In genomic region chr9:96948546-96948945, GRCm38 (mm10) we compare ENCODE assay signal across 28 mouse cellular contexts. TPM values are rescaled to one million over a fixed set of nuclear protein-coding genes. Genes with fewer than 3 reads are reported as not detected.
DNase-seq lines count a peak whose midpoint lies in the region; ATAC-seq and TF ChIP-seq lines count a peak whose summit lies in the region.
"Had no signal": no experiment of that assay in that cellular context is flagged by ENCODE, and none has a peak within 500 bp of the region (broad histone marks: within the 10 kb centered on the region; RNA-seq: fewer than 3 reads in every experiment).

No protein-coding gene starts in this region.

- no peak for TF ChIP-seq CTCF in heart, adult 2 months (IDR thresholded peaks at IDR 0.05)

- no peaks in the 10 kb centered on the region for H3K79me2 ChIP-seq in heart, adult 2 months (replicated peaks; ENCODE audit: control insufficient read depth, insufficient read depth, low read length)

- no peak overlapping the region for H3K4me3 ChIP-seq in heart, embryonic 13.5 days
- no peak overlapping the region for H3K4me3 ChIP-seq in heart, adult 2 months
- no peak overlapping the region for H3K4me3 ChIP-seq in hindbrain, embryonic 13.5 days
- H3K4me3 ChIP-seq in hindbrain, embryonic 14.5 days (replicated peaks; ENCODE audit: low read length), result no peak overlapping the region
- H3K4me3 ChIP-seq: embryonic facial prominence, embryonic 15.5 days; forebrain, embryonic 12.5 days; hindbrain, embryonic 15.5 days; kidney, embryonic 15.5 days; midbrain, embryonic 10.5 days; midbrain, embryonic 15.5 days; neural tube, embryonic 15.5 days; stomach, embryonic 15.5 days had no signal

- no peak for DNase-seq in heart, adult 2 months
- DNase-seq in hindbrain, embryonic 14.5 days (ENCODE audit: low spot score), result no peak
- DNase-seq in thymus, postnatal 0 days (ENCODE audit: low spot score), result peak; percentile 88
- peak; percentile 66 for DNase-seq in thymus, postnatal 4 days
- no peak for DNase-seq in cerebellum, adult 11-12 months
- DNase-seq: adrenal gland, postnatal 25 days; cerebellum, adult 18-20 months; cerebellum, postnatal 10 days; forebrain, postnatal 0 days; kidney, adult 18-20 months; kidney, postnatal 25 days; left cerebral cortex, postnatal 4 days; liver; lung, adult 2 months; lung, postnatal 14 days; right cerebral cortex, postnatal 25 days had no signal

- WGBS in heart, embryonic 13.5 days, result 72% methylated on average over 5 of the region's 5 CpGs
- 86% methylated on average over 5 of the region's 5 CpGs for WGBS in heart, adult 2 months
- 88% methylated on average over 5 of the region's 5 CpGs for WGBS in hindbrain, embryonic 13.5 days
- WGBS in hindbrain, embryonic 14.5 days, result 92% methylated on average over 5 of the region's 5 CpGs

- peak overlapping the region; percentile 97 for H3K27ac ChIP-seq in heart, embryonic 13.5 days (replicated peaks)
- no peak overlapping the region for H3K27ac ChIP-seq in heart, adult 2 months
- 0 out of 2 replicates have a peak overlapping the region, but pooled peaks have one; percentile 23 for H3K27ac ChIP-seq in hindbrain, embryonic 13.5 days
- H3K27ac ChIP-seq in hindbrain, embryonic 14.5 days, result no peak overlapping the region
- H3K27ac ChIP-seq: embryonic facial prominence, embryonic 15.5 days; forebrain, embryonic 12.5 days; hindbrain, embryonic 15.5 days; kidney, embryonic 15.5 days; liver, embryonic 14.5 days; midbrain, embryonic 10.5 days; midbrain, embryonic 15.5 days; neural tube, embryonic 15.5 days; stomach, embryonic 15.5 days had no signal

- H3K9ac ChIP-seq in heart, embryonic 13.5 days, result 0 out of 2 replicates have a peak overlapping the region, but pooled peaks have one; percentile 13
- H3K9ac ChIP-seq in heart, adult 2 months (ENCODE audit: low read depth, low read length), result no peak overlapping the region
- no peak overlapping the region for H3K9ac ChIP-seq in hindbrain, embryonic 13.5 days
- no peak overlapping the region for H3K9ac ChIP-seq in hindbrain, embryonic 14.5 days
- H3K9ac ChIP-seq: embryonic facial prominence, embryonic 15.5 days; forebrain, embryonic 12.5 days; forebrain, postnatal 0 days; hindbrain, embryonic 15.5 days; kidney, embryonic 15.5 days; liver, embryonic 14.5 days; midbrain, embryonic 15.5 days; neural tube, embryonic 15.5 days; stomach, embryonic 15.5 days had no signal

- ATAC-seq in heart, embryonic 13.5 days (ENCODE audit: extremely low read depth, insufficient number of reproducible peaks, low FRiP score, low TSS enrichment), result no peak
- ATAC-seq in hindbrain, embryonic 13.5 days (ENCODE audit: low FRiP score), result no peak
- no peak for ATAC-seq in hindbrain, embryonic 14.5 days (ENCODE audit: low FRiP score)
- ATAC-seq: CD4-positive, CD25-positive, alpha-beta regulatory T cell, adult 4 months; forebrain, postnatal 0 days; midbrain, embryonic 15.5 days had no signal

- peaks cover 9% of the 10 kb centered on the region for H3K36me3 ChIP-seq in heart, embryonic 13.5 days
- H3K36me3 ChIP-seq in heart, adult 2 months (ENCODE audit: control insufficient read depth, insufficient read depth, low read length), result no peaks in the 10 kb centered on the region
- H3K36me3 ChIP-seq in hindbrain, embryonic 13.5 days, result peaks cover under 1% of the 10 kb centered on the region; the same call in 1 of the 2 replicates
- no peaks in the 10 kb centered on the region; the same call in 1 of the 2 replicates for H3K36me3 ChIP-seq in hindbrain, embryonic 14.5 days (replicated peaks; ENCODE audit: control insufficient read depth, insufficient read depth)
- H3K36me3 ChIP-seq: embryonic facial prominence, embryonic 15.5 days; hindbrain, embryonic 15.5 days; midbrain, embryonic 15.5 days; neural tube, embryonic 15.5 days; stomach, embryonic 15.5 days had no signal

- TF ChIP-seq EP300 in heart, adult 2 months (IDR thresholded peaks at IDR 0.05; ENCODE audit: insufficient read depth, low read depth, low read length), result no peak

- intact Hi-C loops in heart, adult 2 months (cut with DNase I), result no loop called here

- H3K27me3 ChIP-seq in heart, embryonic 13.5 days (replicated peaks), result no peaks in the 10 kb centered on the region
- no peaks in the 10 kb centered on the region for H3K27me3 ChIP-seq in heart, adult 2 months (ENCODE audit: control insufficient read depth, insufficient read depth, low read length)
- H3K27me3 ChIP-seq in hindbrain, embryonic 13.5 days, result no peaks in the 10 kb centered on the region
- no peaks in the 10 kb centered on the region for H3K27me3 ChIP-seq in hindbrain, embryonic 14.5 days (ENCODE audit: control insufficient read depth, insufficient read depth, low read length)
- H3K27me3 ChIP-seq: embryonic facial prominence, embryonic 15.5 days; forebrain, embryonic 12.5 days; hindbrain, embryonic 15.5 days; midbrain, embryonic 15.5 days; neural tube, embryonic 15.5 days; stomach, embryonic 15.5 days had no signal

- no peaks in the 10 kb centered on the region for H3K9me3 ChIP-seq in heart, embryonic 13.5 days
- H3K9me3 ChIP-seq in hindbrain, embryonic 13.5 days, result no peaks in the 10 kb centered on the region
- H3K9me3 ChIP-seq in hindbrain, embryonic 14.5 days (ENCODE audit: control insufficient read depth, low read length), result no peaks in the 10 kb centered on the region
- H3K9me3 ChIP-seq: embryonic facial prominence, embryonic 15.5 days; forebrain, embryonic 12.5 days; hindbrain, embryonic 15.5 days; kidney, embryonic 15.5 days; midbrain, embryonic 10.5 days; midbrain, embryonic 15.5 days; neural tube, embryonic 15.5 days; stomach, embryonic 15.5 days had no signal

- no peak overlapping the region for H3K4me2 ChIP-seq in heart, embryonic 13.5 days
- no peak overlapping the region for H3K4me2 ChIP-seq in hindbrain, embryonic 13.5 days
- no peak overlapping the region for H3K4me2 ChIP-seq in hindbrain, embryonic 14.5 days (replicated peaks)
- H3K4me2 ChIP-seq: embryonic facial prominence, embryonic 15.5 days; forebrain, embryonic 12.5 days; hindbrain, embryonic 15.5 days; kidney, embryonic 15.5 days; midbrain, embryonic 15.5 days; neural tube, embryonic 15.5 days; stomach, embryonic 15.5 days had no signal

- H3K4me1 ChIP-seq in heart, embryonic 13.5 days, result peaks cover 75% of the 10 kb centered on the region
- peaks cover 9% of the 10 kb centered on the region; the same call in 1 of the 2 replicates for H3K4me1 ChIP-seq in heart, adult 2 months (ENCODE audit: control insufficient read depth, insufficient read depth, low read length)
- H3K4me1 ChIP-seq in hindbrain, embryonic 13.5 days (replicated peaks), result peaks cover 44% of the 10 kb centered on the region
- peaks cover 14% of the 10 kb centered on the region for H3K4me1 ChIP-seq in hindbrain, embryonic 14.5 days (replicated peaks; ENCODE audit: control insufficient read depth, insufficient read depth, low read length)
- H3K4me1 ChIP-seq: embryonic facial prominence, embryonic 15.5 days; midbrain, embryonic 15.5 days had no signal

- no peak for TF ChIP-seq POLR2A in heart, adult 2 months (IDR thresholded peaks at IDR 0.05; ENCODE audit: insufficient read depth, low read depth, low read length)

RNA-seq across cellular contexts. Expression of gene Pxylp1, which starts 56.1 kb away (rescaled TPM):
- 29.5 and 33.3 TPM in 2 replicates for polyA plus RNA-seq in heart, embryonic 13.5 days (2015; fragmentation: Nextera tagmentation; extraction: Ambion mirVana)
- total RNA-seq in heart, adult 2 months (2021), result 10 to 100 TPM; 16.3 to 16.9 TPM
- 6.5 and 9.5 TPM in 2 replicates for polyA plus RNA-seq in heart, adult 2 months (2012; rRNA removed)
- 55.7 and 57.4 TPM in 2 replicates for polyA plus RNA-seq in hindbrain, embryonic 13.5 days (2015; fragmentation: Nextera tagmentation; extraction: Ambion mirVana)
- polyA plus RNA-seq in hindbrain, embryonic 14.5 days (2014; fragmentation: Nextera tagmentation; extraction: Ambion mirVana), result 34.6 and 43.9 TPM in 2 replicates
- polyA plus RNA-seq in thymus, postnatal 0 days (2015; fragmentation: Nextera tagmentation; extraction: Ambion mirVana), result 5.2 and 7.5 TPM in 2 replicates

Comparison
In these comparisons a context has a peak if more than half of its experiments do, and no peak if none do; other contexts are left out.
1. H3K27ac ChIP-seq: peak in heart, embryonic 13.5 days (single experiment) and hindbrain, embryonic 13.5 days (single experiment); none in heart, adult 2 months (single experiment) and hindbrain, embryonic 14.5 days (single experiment).
2. DNase-seq: peak in thymus, postnatal 0 days (single experiment) and thymus, postnatal 4 days (single experiment); none in heart, adult 2 months (0 of 2), hindbrain, embryonic 14.5 days (single experiment) and cerebellum, adult 11-12 months (single experiment).